Mouse (Mus musculus) CH12.LX (cell line): ENCODE measurements at regions not wholly inside any gene's neighbourhood (a gene's known extent, or its start where the extent isn't known, plus 50 kb on each side); places are given as distances from the start of the nearest gene placed in this dataset.

ENCODE experiments used
- DNase-seq: peaks from one replicate; pipeline ENCODE4 v3.0.0-alpha.2; 2013; ENCODE audit errors: extremely low read depth
- H3K27ac ChIP-seq: 2 replicates; pipeline ENCODE4 v1.5.1; 2012; ENCODE audit warnings: low read depth, mild to moderate bottlenecking, control low read depth, moderate library complexity; ENCODE audit not compliant: insufficient read depth
- H3K27me3 ChIP-seq: replicated peaks from 2 replicates; pipeline ENCODE3; 2012; ENCODE audit warnings: inconsistent platforms
- H3K36me3 ChIP-seq, 2 experiments: replicated peaks in 1 of 2; 2 replicates each; pipeline versions ENCODE3 to v1.6.1; 2012; ENCODE audit warnings: inconsistent platforms in 1 of 2, low read length in 1 of 2, mild to moderate bottlenecking in 1 of 2, mixed read lengths in 1 of 2, moderate library complexity in 1 of 2; ENCODE audit not compliant: control insufficient read depth in 1 of 2, insufficient read depth in 1 of 2
- H3K4me1 ChIP-seq, 2 experiments: 2 replicates each; pipeline ENCODE4 v1.6.1; 2012; ENCODE audit warnings: inconsistent platforms in 1 of 2, moderate library complexity in 1 of 2; ENCODE audit not compliant: insufficient read depth in 2 of 2, control insufficient read depth in 1 of 2
- H3K4me2 ChIP-seq: 2 replicates; pipeline ENCODE4 v1.6.1; 2012; ENCODE audit warnings: low read depth, mild to moderate bottlenecking, control low read depth; ENCODE audit not compliant: poor library complexity, insufficient read depth, severe bottlenecking
- H3K4me3 ChIP-seq, 3 experiments: fragments of 150-350 bp in 1 of 3; sonication (generic) in 1 of 3; replicated peaks in 1 of 3; 2 replicates each; pipeline versions ENCODE3 to v1.5.1; 2011 to 2012; ENCODE audit warnings: low read depth in 2 of 3, low read length in 2 of 3, mild to moderate bottlenecking in 2 of 3, moderate library complexity in 2 of 3, control low read depth in 1 of 3, improper control_type of control experiment in 1 of 3, inconsistent platforms in 1 of 3, mixed read lengths in 1 of 3; ENCODE audit not compliant: poor library complexity in 1 of 3
- H3K79me2 ChIP-seq: replicated peaks from 2 replicates; pipeline ENCODE4 v1.6.1; 2012; ENCODE audit warnings: mild to moderate bottlenecking, moderate library complexity; ENCODE audit not compliant: control insufficient read depth, poor library complexity, insufficient read depth, severe bottlenecking; ENCODE audit errors: extremely low read depth
- H3K9ac ChIP-seq: 2 replicates; pipeline ENCODE4 v1.6.1; 2012; ENCODE audit warnings: low read depth, mild to moderate bottlenecking, control low read depth, moderate library complexity; ENCODE audit not compliant: insufficient read depth
- H3K9me3 ChIP-seq: replicated peaks from 2 replicates; pipeline ENCODE3; 2012; ENCODE audit warnings: low read length, inconsistent platforms, mixed read lengths
- BHLHE40 ChIP-seq: IDR thresholded peaks from 2 replicates; pipeline ENCODE4 v1.6.1; 2011; ENCODE audit warnings: mild to moderate bottlenecking, low read depth, low read length, improper control_type of control experiment
- CHD1 ChIP-seq: IDR thresholded peaks from 2 replicates; pipeline ENCODE4 v1.6.1; 2012; ENCODE audit warnings: low read depth, low read length, improper control_type of control experiment, inconsistent platforms
- CTCF ChIP-seq, 2 experiments: IDR thresholded peaks in 1 of 2; conservative IDR thresholded peaks in 1 of 2; 2 replicates each; pipeline ENCODE4 v1.5.1; 2011 to 2012; ENCODE audit warnings: low read depth in 2 of 2, low read length in 2 of 2, improper control_type of control experiment in 1 of 2, inconsistent platforms in 1 of 2, mild to moderate bottlenecking in 1 of 2, moderate library complexity in 1 of 2
- E2F4 ChIP-seq: IDR thresholded peaks from 2 replicates; pipeline ENCODE4 v1.6.1; 2011; ENCODE audit warnings: low read depth, low read length, improper control_type of control experiment; ENCODE audit not compliant: insufficient replicate concordance
- IRF4 ChIP-seq: IDR thresholded peaks from 2 replicates; pipeline ENCODE4 v1.6.1; 2014; ENCODE audit warnings: low read depth, mild to moderate bottlenecking, inconsistent platforms, low read length, improper control_type of control experiment
- JUN ChIP-seq: IDR thresholded peaks from 2 replicates; pipeline ENCODE4 v1.6.1; 2011; ENCODE audit warnings: low read depth, mild to moderate bottlenecking, low read length, improper control_type of control experiment, moderate library complexity; ENCODE audit not compliant: insufficient read depth
- MAX ChIP-seq: IDR thresholded peaks from 2 replicates; pipeline ENCODE4 v1.6.1; 2011; ENCODE audit warnings: low read length, improper control_type of control experiment
- NELFE ChIP-seq: IDR thresholded peaks from 2 replicates; pipeline ENCODE4 v1.6.1; 2011; ENCODE audit warnings: low read depth, low read length, improper control_type of control experiment
- NRF1 ChIP-seq: IDR thresholded peaks from 2 replicates; pipeline ENCODE4 v1.6.1; 2014; ENCODE audit warnings: low read depth, mild to moderate bottlenecking, inconsistent platforms, low read length, improper control_type of control experiment, moderate library complexity
- PAX5 ChIP-seq: IDR thresholded peaks from 2 replicates; pipeline ENCODE4 v1.6.1; 2012; ENCODE audit warnings: low read length, inconsistent platforms, mixed read lengths
- POLR2A ChIP-seq: IDR thresholded peaks from 2 replicates; pipeline ENCODE4 v1.6.1; 2011; ENCODE audit warnings: low read depth, mild to moderate bottlenecking, improper control_type of control experiment, low read length
- POLR2AphosphoS2 ChIP-seq: IDR thresholded peaks from 2 replicates; pipeline ENCODE4 v1.6.1; 2011; ENCODE audit warnings: low read depth, low read length, improper control_type of control experiment
- SIN3A ChIP-seq: IDR thresholded peaks from 2 replicates; pipeline ENCODE4 v1.6.1; 2012; ENCODE audit warnings: low read length, improper control_type of control experiment, inconsistent platforms
- TBP ChIP-seq: conservative IDR thresholded peaks from 2 replicates; pipeline ENCODE4 v1.6.1; 2011; ENCODE audit warnings: low read depth, low read length, improper control_type of control experiment
- USF1 ChIP-seq: IDR thresholded peaks from 2 replicates; pipeline ENCODE4 v1.6.1; 2014; ENCODE audit warnings: low read depth, mild to moderate bottlenecking, inconsistent platforms, low read length, improper control_type of control experiment
- USF2 ChIP-seq: conservative IDR thresholded peaks from 2 replicates; pipeline ENCODE4 v1.6.1; 2011; ENCODE audit warnings: low read depth, low read length, improper control_type of control experiment
- ZC3H11A ChIP-seq: IDR thresholded peaks from 2 replicates; pipeline ENCODE4 v1.6.1; 2012; ENCODE audit warnings: low read depth, mild to moderate bottlenecking, inconsistent platforms, low read length, improper control_type of control experiment
- ZMIZ1 ChIP-seq: IDR thresholded peaks from 2 replicates; pipeline ENCODE4 v1.6.1; 2012; ENCODE audit warnings: low read depth, mild to moderate bottlenecking, inconsistent platforms, low read length, improper control_type of control experiment
- dilution Hi-C: fragments of 300-500 bp; cut with MboI; formaldehyde crosslinking; loops from 2 replicates; pipeline ENCODE4 v1.14.3; 2020; ENCODE audit warnings: low sequenced_read_pairs; ENCODE audit not compliant: extremely low pct_unique_long_range_greater_than_20kb, extremely low pct_ligation_motif_present
- in situ Hi-C: fragments of 300-500 bp; cut with MboI; formaldehyde crosslinking; loops from 3 replicates; pipeline ENCODE4 v1.14.3; 2019; ENCODE audit warnings: low sequenced_read_pairs, low pct_ligation_motif_present, low pct_unique_long_range_greater_than_20kb, mixed read lengths

DNA sequence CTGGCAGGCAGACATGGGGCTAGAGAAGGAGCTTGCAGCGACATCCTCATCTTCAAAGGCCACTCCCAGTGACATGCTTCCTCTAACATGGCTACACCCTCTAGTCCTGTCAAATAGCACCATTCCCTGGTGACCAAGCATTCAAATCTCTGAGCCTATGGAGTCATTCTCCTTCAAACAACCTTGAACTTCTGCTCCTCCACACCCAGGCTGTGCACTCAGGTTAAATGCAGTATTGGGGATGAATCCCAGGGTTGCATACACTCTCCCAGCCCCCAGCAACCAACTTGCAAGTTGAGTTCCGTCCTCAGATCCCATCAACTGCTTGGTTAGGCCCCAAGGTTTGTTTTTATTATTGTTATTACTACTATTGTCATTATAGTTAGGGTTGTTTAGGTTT, 178.2 kb upstream of the Jmjd1c start:
- Histone ChIP-seq H3K27ac (no peak overlapping the region), H3K9ac (no peak overlapping the region), H3K4me1 (peaks cover 13 to 40% of the 10 kb centered on the region in 2 experiments), H3K4me2 (no peak overlapping the region), H3K27me3 (no peaks in the 10 kb centered on the region), H3K9me3 (peaks cover 5% of the 10 kb centered on the region), H3K79me2 (no peaks in the 10 kb centered on the region), H3K36me3 (no peaks in the 10 kb centered on the region), H3K4me3 (no peak overlapping the region)
- dilution Hi-C loops, result no loop called here
- TF ChIP-seq NRF1 (no peak), POLR2A (no peak), CHD1 (no peak), BHLHE40 (no peak), POLR2AphosphoS2 (no peak), USF1 (no peak), E2F4 (no peak), TBP (no peak), IRF4 (no peak), ZMIZ1 (no peak), NELFE (no peak), JUN (no peak), CTCF (conservative IDR thresholded peaks at IDR 0.05 in 1 of 2, IDR thresholded peaks at IDR 0.05 in 1 of 2; ENCODE audit: low read depth in 2 of 2, low read length in 2 of 2) (no peak), SIN3A (no peak), MAX (no peak), ZC3H11A (no peak)
- DNase-seq, result no peak
- in situ Hi-C loops, result loop anchor here (25.0 kb wide), 1 partner anchor 170 kb away; the partner anchor contains the start of genes Jmjd1c and Reep3

GRCm38 (mm10) chr10:66918713-66919112, 177.2 kb upstream of the Jmjd1c start:
- no peaks in the 10 kb centered on the region for H3K36me3 ChIP-seq
- H3K9ac ChIP-seq, result no peak overlapping the region
- dilution Hi-C loops, result no loop called here
- H3K27ac ChIP-seq, result no peak overlapping the region
- in situ Hi-C loops, result loop anchor here (25.0 kb wide), 1 partner anchor 169 kb away; the partner anchor contains the start of genes Jmjd1c and Reep3
- no peak overlapping the region for H3K4me3 ChIP-seq
- no peak overlapping the region for H3K4me2 ChIP-seq
- peaks cover 13 to 40% of the 10 kb centered on the region in 2 experiments for H3K4me1 ChIP-seq
- peaks cover 5% of the 10 kb centered on the region for H3K9me3 ChIP-seq
- H3K27me3 ChIP-seq, result no peaks in the 10 kb centered on the region
- no peaks in the 10 kb centered on the region for H3K79me2 ChIP-seq
- no peak for DNase-seq
- TF ChIP-seq PAX5 (no peak), POLR2A (no peak), USF2 (no peak)
